Mouse (Mus musculus) right cerebral cortex, adult 18-20 months (tissue): ENCODE measurements at regions not wholly inside any gene's neighbourhood (a gene's known extent, or its start where the extent isn't known, plus 50 kb on each side); places are given as distances from the start of the nearest gene placed in this dataset.

Experiments
- DNase-seq: peaks from one replicate; pipeline ENCODE4 v3.0.0; 2022; ENCODE audit warnings: mixed read lengths

GRCm38 (mm10) chr1:41420489-41421327 lies 615.3 kb downstream of the Tmem182 start:
- no peak for DNase-seq

- no peak for DNase-seq
These were observed 622.5 kb downstream of the Tmem182 start for GRCm38 (mm10) chr1:41427853-41428252.

- DNase-seq, result no peak
These were observed 625.8 kb downstream of the Tmem182 start for GRCm38 (mm10) chr1:41431127-41431690.

- DNase-seq, result no peak
These were observed 630.0 kb downstream of the Tmem182 start for GRCm38 (mm10) chr1:41435379-41435778.

- no peak for DNase-seq
These were observed 644.6 kb downstream of the Tmem182 start for GRCm38 (mm10) chr1:41449972-41450371.
